Mouse (Mus musculus): ENCODE measurements at regions not wholly inside any gene's neighbourhood (a gene's known extent, or its start where the extent isn't known, plus 50 kb on each side); places are given as distances from the start of the nearest gene placed in this dataset.
"Not testable (repeated sequence)": the region's sequence is repeated elsewhere in the genome, so short reads cannot be mapped to it uniquely, and the experiment has no call there.

GRCm38 (mm10) chr12:29048596-29048995, 297.0 kb downstream of the Eipr1 start:
- intact Hi-C loops (cut with DNase I); DNase-seq (ENCODE audit: low spot score): not testable (repeated sequence)

GRCm38 (mm10) chr12:29049105-29049511, 297.5 kb downstream of the Eipr1 start:
- intact Hi-C loops (cut with DNase I) = no loop called here
- DNase-seq (ENCODE audit: low spot score) = no peak

- intact Hi-C loops (cut with DNase I) = no loop called here
- DNase-seq (ENCODE audit: low spot score) = no peak
Observed at GRCm38 (mm10) chr12:29049801-29050200, 298.2 kb downstream of the Eipr1 start.

- intact Hi-C loops (cut with DNase I) = no loop called here
- DNase-seq (ENCODE audit: low spot score) = no peak
Observed at GRCm38 (mm10) chr12:29050516-29051251, 299.1 kb downstream of the Eipr1 start.

GRCm38 (mm10) chr12:29054367-29054766, 302.8 kb downstream of the Eipr1 start:
- intact Hi-C loops (cut with DNase I) = no loop called here
- DNase-seq (ENCODE audit: low spot score) = no peak

DNA sequence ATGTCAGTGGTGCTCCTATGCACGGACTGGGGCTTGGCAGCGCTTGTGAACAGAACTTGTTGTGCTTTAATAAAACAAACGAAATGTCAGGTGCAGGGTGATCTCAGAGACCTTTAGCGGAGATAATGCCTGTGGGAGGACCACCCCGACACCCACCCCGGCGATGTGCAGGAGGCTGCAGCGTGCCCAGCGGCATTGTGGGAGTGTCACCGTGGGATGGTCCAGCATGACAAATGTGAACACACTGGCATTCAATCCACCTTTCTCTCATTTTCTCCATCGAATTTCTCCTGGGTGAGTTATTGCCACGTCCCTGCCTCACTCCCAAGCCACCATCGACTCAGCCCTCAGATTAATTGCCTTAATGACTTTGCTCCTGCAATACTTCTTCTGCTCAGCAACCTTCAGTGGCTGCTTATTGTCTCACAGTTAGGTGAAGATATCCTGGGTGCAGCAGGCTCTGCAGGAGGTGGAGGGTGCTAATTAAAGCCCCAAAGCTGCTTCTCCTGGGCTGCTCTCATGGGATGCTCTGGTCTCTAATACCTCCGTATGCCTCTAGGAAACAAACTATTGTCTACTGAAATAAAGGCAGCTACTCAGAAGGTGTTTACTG, 310.5 kb downstream of the Eipr1 start:
- intact Hi-C loops (cut with DNase I) = no loop called here
- no peak for DNase-seq (ENCODE audit: low spot score)

GRCm38 (mm10) chr12:29062801-29063200, 311.2 kb downstream of the Eipr1 start:
- intact Hi-C loops (cut with DNase I) = no loop called here
- no peak for DNase-seq (ENCODE audit: low spot score)

DNA sequence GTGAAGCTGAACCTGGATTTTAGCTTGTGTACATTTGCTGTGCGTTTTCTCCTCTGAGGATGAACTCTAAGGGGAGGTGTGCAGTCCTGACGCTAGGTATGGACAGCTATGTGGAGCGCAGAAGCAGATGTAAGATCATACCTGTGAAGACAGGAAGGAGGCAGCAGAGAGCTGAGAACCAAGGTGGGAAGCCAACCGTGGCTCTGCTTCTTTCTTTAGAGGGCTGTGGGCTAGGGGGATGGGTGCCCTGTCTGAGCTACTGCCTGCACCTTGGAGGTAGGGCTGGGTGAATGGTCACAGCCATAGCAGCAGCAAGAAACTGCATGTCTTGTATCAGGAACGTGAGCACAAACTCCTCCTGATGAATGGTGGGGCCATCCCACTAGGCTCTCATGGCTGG, 316.6 kb downstream of the Eipr1 start:
- intact Hi-C loops (cut with DNase I) = loop anchor here (5.0 kb wide), 1 partner anchor 99 kb away; no protein-coding TSS in a partner anchor
- DNase-seq (ENCODE audit: low spot score) = no peak

- DNase-seq (ENCODE audit: low spot score) = no peak
- intact Hi-C loops (cut with DNase I) = no loop called here
Observed at GRCm38 (mm10) chr12:29075096-29075852, 323.7 kb downstream of the Eipr1 start.

- no peak for DNase-seq (ENCODE audit: low spot score)
- intact Hi-C loops (cut with DNase I) = no loop called here
Observed at GRCm38 (mm10) chr12:29076606-29077005, 325.0 kb downstream of the Eipr1 start.

DNA sequence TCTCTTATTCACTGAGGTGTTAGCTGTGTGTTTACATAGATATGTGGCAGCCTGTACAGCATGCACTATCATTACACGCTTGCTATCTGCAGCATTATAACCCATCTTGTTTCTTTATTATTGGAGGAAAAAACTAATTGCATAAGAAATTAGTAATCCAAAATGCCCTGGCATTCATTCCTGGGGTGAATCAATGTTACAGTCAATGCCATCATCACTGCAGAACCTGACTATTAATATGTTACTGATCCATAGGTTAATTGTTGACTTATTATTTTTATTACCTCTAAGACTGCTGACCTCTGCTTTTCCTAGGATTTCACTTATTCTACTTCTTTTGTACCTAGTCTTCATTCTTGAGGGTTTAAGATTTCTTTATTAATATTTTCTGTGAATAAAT, 327.4 kb downstream of the Eipr1 start:
- intact Hi-C loops (cut with DNase I) = no loop called here
- DNase-seq (ENCODE audit: low spot score) = no peak

GRCm38 (mm10) chr12:29083426-29084221, 332.0 kb downstream of the Eipr1 start:
- no peak for DNase-seq (ENCODE audit: low spot score)
- intact Hi-C loops (cut with DNase I) = no loop called here

DNA sequence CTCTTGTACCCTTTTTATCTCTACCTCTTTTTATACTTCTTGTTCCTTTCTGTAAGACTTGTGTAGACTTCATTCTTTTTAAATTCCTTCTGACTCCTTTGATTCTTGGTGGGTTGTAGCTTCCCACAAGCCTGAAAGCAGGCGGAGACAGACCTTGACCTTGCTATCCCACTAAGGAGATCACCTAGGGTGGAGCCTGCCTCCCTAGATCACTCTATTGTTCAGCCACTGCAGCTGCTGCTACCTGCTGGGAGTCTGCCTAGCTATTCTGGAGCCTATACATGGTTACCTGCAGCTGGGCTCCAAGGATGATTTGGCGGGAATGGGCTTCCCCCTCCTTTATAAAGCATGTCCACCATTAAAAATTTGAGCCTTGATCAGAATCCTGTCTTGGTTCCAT, 335.6 kb downstream of the Eipr1 start:
- intact Hi-C loops (cut with DNase I); DNase-seq (ENCODE audit: low spot score): not testable (repeated sequence)

DNA sequence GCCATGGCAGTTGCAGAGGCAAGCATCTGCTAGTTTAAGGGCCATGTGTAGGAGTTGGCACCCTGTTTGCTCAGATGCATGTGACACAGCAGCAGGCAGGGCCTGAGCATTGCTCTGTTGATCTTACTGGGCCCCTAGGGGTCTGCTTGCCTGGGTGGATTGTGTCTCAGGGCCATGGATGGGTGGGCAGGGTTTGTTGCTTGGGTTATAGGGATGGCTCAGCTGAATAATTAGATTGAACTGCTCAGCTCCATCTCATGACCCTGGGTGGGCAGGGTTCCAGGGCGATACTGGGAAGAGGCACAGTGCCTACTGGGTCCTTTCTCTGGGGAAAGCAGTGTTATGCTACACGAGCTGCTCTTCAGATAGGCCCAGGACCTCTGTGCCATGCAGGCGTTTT, 338.0 kb downstream of the Eipr1 start:
- intact Hi-C loops (cut with DNase I) = no loop called here
- no peak for DNase-seq (ENCODE audit: low spot score)

DNA sequence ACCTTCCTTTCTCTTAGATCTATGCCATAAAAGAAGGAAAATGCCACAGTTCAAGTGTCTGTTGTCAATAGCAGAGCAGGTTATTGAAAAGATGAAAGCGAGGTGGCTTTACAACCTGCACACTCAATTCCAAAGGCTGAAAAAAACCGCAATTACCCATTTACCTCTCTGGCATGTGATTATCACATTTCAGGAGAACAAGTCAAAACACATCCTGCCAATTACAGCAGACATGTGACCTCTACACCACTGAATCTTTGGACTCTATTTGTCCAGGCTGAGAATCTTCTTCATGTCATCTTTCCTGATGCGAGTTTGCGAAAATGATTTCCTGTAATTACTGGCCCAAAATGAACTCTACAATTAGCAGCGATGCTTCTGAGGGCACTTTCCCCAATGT, 338.8 kb downstream of the Eipr1 start:
- DNase-seq (ENCODE audit: low spot score) = no peak
- intact Hi-C loops (cut with DNase I) = no loop called here

DNA sequence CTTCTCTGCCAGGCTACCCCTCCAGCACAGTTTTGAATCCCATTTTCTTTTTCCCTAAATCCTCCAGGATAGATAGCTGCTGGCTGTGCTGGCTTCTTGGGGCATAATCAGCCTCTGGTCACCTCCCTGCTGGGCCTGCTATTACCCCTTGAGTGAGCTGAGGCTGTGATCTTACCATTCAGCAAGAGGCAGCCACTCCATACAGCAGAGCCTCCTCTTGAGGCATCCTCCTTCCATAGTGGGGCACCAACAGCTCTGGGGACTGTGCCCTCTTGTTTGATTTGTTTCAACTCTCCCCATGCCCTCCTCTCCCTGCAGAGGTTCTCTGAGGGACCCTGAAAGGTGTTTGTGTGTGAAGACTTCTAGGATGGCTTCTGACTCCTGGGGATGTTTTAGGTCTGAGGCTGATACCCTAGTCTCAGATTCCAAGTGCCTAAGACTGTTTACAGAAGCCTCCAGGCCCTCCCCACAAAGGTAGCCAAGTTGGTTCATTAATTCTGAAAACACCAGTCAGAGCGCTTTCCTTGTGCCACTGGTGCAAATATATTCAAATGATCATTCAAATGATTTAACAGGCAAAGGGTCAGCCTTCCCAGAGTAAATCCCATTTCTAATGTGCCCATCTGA, 343.9 kb downstream of the Eipr1 start:
- intact Hi-C loops (cut with DNase I) = no loop called here
- no peak for DNase-seq (ENCODE audit: low spot score)

DNA sequence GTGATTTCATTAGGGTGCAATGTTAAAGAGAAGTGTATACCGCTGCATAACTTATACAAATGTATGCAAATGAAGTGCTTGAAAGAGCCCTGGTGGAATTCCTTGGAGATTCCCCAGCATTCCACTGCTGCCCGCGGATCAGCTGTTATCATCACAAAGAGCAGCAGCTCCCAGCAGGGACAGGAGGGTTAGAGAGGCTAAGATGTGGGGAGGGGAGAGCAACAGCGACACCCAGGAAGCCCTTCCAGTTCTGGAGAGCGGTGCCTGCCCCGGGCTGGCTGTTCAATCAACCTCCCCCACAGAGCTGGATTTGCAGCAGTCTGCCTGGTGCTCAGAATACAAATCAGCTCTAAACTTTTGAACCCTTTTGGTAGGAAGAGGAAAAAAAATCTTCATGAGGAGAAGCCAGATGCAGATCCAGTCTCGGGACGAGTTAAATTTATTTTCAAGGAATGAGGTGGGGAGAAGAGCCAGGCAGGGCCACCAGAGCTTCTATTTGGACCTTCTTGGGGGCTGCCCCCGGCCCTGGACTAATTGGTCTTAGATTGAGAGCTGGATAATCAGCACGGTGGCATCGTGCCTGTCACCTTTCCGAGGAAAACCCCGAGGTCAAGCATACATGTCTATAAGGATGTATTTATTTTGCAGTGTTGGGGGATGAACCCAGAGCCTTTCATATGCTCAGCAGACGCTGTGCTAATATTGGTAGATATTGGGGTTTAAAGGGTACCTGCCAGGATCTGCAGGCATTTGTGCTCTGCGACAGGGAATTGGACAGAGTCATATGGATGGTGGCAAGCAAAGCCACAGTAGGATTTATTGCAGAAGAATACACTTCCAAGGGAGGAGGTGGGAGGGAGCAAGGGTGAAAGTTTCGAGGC, 344.7 kb downstream of the Eipr1 start:
- intact Hi-C loops (cut with DNase I) = no loop called here
- DNase-seq (ENCODE audit: low spot score) = no peak

DNA sequence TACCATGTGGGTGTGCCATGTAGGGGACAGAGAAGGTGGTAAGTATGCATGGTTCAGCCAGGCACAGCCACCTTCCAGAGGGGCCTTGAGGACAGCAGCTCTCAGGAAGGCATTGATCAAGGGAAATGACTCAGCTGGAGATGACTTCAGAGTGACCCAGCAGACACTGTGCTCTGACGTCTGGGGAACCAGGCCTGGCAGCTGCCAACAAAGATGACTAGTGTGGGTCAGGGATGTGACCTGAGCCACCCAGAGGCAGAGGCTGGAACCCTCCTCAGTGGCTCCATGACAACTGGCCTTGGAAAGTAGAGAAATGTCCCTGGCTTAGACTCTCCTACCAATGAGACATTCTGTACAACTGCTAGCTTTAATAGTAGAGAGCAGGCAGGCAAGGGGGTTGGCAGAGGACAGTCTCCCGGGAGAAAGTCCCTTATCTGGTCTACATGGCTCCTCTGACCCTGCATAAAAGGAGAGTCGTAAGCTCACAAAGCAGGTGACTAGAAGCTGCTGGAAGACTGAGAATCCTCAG, 348.5 kb downstream of the Eipr1 start:
- DNase-seq (ENCODE audit: low spot score) = no peak
- intact Hi-C loops (cut with DNase I) = no loop called here

All from heart, postnatal 25 days (tissue).